Mouse (Mus musculus) urinary bladder, adult 18-20 months (tissue): Measurements from ENCODE around the gene Gng8.

ENCODE experiments used
- DNase-seq, 2 experiments: peaks; one replicate each; pipeline ENCODE4 v3.0.0; 2022; ENCODE audit warnings: low spot score in 2 of 2, mixed read lengths in 2 of 2

Gng8 gene

DNA sequence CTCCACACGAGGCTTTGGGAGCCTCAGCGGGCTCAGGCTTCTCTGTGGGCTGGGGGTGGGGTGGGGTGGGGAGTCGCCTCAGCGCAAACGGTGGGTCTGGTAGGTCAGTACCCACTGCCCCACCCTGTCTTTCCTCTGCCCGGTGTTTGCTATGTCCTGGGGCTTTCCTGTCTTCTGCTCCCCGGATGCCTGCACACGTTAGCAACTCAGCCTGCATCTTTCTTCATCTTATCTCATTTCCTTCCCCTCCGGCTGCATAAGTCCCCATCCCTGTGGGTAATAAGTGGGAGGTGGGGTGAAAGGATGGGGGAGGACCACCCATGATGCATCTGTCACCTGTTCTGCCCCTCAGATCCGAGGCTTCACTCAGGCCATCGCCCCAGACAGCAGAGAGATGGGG lies 16.8 kb downstream of the Gng8 start:
- DNase-seq, result no peak

DNA sequence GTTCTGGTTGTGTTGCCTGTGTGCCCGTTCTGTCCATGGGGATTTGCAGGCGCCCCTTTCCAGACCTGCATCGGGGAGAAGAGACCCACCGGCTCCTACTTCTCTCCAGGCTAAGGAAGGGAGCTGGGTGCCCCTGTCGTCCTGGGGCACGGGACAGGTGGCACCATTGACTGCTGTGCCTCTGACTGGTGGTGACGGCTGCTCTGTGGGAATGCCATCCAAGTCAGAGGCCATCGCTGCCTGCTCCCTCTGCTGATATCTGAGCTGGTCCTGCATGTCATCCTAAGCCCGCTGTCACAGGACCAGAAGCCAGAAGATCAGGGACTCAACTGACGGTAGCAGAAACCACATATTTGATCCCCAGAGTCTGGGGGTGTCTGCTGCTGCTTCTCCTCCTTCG lies 17.3 kb downstream of the Gng8 start:
- DNase-seq, result no peak

DNA sequence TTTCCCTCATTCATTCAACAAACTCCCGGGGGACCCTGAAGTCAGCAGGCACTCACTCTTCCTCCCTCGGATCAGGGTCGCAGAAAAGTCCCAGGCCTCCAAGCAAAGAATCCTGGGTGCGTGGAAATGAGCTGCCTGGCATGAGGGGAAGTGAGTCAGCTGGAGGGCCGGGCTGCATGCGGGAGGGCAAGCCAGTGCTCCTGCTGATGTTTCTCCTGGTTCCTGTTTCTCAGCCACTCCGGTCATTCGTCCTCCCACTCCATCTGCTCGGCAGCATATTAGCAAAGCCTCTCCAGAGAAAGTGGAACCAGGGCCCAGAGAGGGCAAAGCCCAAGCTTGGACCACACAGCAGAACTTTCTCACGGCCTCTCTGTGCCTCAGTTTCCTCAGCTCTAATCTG lies 18.3 kb downstream of the Gng8 start:
- no peak for DNase-seq

DNA sequence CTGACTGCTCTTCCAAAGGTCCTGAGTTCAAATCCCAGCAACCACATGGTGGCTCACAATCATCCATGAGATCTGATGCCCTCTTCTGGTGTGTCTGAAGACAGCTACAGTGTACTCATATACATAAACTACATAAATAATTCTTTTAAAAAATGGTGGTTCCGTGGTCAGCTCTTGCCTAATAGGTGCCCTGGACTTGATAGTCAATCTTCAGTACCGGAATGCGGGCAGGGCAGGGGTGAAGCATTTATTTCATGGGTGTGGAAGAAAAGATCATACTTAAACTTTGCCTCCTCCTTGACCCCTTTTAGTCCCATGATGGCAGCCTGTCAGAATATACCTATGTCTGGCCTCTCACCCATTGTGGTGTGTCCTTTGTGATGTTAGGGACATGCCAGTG lies 20.3 kb downstream of the Gng8 start:
- DNase-seq, result no peak

DNA sequence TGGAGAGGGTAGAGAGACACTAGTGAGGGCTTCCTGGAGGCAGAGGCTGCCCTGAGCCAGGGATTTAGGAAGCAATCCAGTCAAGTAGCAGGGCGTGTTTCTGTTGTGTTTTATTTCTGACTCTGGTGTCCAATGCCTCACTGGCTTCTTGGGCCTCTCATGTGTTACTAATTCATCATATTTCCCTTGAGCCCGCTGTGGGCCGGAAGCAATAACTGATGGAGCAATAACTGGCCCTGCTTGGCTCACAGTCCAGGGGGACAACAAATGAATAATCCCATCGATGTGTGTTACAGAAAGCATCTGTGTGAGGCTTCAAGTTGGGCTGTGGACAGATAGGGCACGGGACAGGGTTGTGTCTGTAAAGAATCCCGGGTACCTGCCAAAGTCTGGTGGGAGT lies 20.8 kb downstream of the Gng8 start:
- no peak for DNase-seq

DNA sequence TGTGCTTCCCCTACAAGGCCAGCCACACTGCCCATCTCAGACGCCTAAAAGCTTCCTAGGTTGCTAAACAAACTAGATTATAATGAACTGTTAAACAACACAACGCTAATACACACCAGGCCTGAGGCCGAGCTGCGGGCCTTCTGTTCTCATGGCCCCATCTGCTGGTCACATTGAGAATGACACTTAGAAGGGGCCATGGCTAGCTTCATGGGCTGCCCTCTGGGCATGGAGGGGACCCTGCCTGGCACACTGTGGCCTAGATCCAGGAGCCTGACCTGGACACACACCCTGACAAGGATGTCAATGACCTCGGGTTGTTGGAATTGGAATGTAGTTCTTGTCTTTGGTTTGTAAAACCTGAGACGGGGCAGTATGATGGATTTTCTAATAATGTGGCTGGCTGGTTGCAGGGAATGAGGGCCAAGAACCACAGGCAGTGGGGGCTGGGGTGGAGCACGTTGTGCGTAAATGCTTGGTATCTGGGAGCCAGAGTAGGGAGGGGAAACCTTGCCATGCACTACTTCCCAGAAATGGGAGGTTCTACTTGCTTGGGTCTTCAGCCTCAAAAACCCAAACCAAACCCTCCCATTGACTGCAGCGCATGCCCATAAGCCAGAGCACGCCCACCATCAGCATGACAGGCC lies 22.3 kb downstream of the Gng8 start:
- DNase-seq, result peak in 1 of 2 experiments; percentile 54

DNA sequence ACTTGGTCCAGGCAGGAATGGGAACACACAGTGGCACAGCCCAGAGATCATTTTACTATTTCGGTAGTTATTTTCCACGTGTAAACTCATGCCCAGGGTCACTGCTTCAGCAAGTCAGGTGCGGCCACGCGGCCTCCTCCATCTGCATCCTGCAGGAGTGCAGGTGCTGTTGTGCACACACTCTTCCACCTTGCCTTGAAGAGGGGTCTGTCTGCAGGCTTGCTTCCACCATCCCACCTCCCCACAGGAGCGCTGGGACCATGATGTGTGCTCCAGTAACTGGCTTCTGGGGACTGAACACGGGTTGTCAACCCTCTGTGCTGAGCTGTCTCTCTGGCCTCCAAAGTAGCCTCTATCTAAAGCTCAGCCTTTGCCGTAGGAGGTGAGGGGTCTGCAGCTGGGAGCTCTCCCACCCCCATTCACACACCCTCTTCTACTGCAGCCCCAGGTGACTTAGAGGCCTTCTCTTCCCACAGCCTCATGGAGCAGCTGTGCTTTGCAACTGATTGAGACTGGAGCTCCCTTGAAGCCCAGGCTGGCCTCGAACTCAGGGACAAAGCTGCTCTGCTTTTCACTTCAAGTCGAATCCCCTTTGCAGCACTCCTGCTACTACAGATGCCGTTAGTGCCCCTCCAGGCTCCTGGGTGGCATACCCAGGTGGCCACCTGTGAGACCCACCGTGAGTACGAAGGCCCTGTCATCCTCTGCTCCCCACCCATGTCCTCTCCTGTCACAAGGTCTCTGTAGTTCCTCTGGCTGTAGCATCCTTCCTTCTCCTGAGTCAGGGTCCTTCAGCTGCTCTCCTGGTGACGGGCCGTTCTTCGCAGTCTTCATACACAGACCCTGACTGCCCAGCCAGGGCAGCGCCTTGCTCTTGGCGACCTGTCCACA lies 23.1 kb downstream of the Gng8 start:
- DNase-seq, result no peak

DNA sequence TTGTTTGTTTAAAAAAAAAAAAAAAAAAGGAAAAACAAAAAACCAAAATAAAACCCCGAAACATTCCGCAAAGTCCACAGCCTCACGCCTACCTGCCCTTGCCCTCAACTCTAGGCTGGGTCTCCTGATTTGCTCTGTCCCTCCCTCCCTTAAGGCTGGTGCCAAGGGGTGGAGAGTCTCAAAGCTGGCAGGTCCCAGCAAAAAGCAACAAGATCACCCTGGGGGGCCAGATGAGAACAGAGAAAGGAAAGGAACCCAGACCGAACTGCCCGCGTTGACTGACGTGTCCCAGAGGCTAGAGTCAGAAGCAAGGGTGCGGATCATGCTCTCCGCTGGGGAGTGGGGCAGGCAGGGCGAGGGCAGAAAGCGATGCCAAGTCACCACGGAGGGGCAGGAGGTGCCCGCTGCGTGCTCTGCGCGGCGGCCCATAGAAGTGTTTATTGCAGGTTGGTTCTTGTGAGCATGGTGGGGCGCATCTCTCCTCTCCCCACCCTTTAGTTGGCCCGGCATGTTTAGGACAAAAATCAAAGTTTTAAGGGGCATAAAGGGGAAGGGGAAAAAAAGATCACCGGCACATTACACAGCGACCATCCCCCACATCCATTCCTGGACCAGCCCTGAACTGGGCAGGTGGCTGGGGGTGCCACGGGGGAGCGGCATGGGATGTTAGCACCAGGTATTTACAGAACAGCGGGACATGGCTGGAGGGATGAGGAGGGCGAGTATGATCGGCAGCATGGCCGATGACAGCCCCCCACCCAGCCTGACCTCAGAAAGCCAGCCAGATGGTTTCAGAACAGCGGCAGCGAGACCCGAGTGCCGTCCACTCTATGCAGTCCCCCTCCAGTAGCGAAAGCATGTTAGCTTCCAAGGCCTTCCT lies 24.1 kb downstream of the Gng8 start:
- no peak for DNase-seq

DNA sequence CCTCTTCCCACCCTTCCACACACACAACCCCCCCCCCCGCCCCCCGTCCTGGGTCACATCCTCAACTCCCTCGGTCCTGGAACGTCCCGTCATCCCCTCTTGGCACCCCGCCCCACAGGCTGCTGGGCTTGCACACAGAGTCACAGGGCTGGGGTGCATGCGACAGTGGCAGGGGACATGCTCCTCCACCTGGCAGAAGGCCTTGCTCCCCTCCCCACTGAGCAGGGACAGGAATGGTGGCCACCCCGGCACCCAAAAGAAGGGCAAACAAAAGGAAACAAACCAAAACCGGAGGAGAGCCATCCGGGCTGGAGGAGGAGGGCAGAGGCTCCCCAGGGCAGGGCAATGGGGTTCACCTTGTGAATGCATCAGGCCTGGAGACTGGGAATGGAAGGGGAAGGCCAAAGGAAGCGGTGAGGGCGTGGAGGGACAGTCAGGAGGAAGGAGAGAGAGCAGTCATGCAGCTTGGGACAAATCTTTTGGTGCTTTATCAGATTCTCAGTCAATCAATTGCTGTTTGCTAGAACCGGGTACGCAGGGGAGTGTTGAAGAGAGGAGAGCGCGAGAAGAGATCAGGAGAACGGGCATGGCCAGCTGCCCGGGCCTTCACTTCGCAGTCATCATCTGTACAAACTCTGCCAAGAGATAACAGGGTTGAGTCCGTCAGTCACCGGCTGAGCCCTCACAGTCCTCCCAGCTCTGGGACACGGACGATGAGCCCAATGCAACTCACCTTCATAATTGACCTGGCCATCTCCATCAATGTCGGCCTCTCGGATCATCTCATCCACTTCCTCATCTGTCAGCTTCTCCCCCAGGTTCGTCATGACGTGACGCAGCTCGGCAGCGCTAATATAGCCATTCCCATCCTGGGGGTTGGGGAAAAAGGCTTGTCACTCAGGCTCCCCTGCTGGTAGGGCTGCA lies 25.0 kb downstream of the Gng8 start:
- DNase-seq, result no peak

DNA sequence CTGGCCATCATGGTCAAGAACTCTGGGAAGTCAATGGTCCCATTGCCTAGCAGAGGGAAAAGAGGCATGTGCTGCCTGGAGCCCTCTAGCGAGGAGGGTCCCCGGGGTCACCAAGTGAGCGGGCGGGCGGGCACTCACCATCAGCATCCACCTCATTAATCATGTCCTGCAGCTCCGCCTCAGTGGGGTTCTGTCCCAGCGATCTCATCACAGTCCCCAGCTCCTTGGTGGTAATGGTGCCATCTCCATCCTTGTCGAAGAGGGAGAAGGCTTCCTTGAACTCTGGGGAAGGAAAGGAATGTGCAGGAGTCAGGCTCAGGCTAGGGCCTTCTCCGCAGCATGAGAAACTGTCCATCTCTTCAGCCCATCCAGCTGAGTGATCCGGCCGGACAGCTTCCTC lies 25.9 kb downstream of the Gng8 start:
- no peak for DNase-seq

DNA sequence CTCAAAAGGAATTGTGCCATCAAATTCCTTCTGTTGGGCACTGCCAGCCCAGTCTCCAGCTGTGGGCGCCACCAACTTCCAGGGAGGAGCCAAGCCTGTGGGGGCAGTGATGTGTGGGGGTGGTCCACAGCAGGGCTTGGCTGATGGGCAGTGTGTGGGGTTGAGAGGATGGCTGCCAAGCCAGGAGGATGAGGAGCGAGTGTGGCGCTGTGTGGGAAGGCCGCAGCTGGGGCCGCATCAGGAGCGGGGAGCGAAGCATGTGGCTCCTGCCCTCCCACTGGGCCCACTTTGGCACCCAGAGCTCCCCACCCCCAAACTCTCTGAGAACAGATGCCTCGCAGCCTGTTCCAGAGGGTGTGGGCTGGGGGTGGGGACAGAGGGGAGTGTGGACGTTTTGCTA lies 26.4 kb downstream of the Gng8 start:
- no peak for DNase-seq

DNA sequence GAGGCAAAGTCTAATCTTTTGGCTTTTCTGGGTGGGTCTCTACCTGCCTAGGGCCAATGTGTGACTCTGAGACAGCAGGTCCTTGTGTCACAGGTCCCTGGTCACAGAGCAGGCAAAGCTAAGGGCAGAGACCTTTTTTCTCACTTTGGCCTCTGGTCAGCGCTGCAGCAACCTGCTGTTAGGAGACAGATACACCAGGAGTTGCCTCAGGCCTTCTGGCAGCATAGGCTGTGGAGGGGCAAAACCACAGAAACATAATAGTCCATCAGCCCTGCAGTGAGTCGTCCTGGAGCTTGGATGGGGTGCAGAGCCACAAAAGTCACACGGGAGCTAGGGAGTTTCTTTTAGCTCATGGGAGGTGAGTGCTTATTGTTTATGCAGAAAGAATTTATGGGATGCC lies 27.1 kb downstream of the Gng8 start:
- no peak for DNase-seq

DNA sequence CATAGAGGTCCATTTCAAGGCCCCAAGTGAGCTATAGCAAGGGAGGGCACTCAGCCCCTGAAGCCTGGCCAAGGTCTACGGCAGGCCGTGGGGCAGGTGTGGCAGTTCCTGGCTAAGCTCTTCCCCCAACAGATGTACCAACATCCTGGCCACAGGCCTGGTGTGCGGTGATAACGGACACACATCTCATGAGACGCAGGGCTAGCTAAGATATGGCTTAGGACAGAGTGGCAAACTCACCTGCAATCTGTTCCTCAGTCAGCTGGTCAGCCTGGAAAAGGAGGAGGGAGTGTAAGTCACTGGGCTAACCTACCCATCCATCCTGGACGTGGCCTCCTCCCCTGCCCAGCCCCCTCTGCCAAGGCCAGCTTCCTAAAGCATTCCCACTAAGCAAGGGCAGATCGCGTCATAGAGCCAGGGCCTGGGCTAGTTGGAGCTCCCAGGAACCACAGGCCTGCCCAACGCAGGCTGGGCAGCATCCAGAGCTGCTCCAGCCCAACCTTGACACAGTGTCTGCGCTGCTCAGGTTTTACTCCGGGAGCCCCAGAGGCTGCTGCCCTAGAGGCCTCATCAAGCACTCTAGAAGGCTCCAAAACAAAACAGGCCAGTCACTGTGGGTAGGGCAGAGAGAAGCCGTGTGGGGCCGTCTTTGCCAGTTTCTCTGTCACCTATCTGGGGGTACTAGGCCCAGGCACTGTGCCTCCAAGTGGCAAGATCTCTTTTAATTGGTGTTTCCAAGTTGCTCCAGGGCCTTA lies 28.0 kb downstream of the Gng8 start:
- no peak for DNase-seq

DNA sequence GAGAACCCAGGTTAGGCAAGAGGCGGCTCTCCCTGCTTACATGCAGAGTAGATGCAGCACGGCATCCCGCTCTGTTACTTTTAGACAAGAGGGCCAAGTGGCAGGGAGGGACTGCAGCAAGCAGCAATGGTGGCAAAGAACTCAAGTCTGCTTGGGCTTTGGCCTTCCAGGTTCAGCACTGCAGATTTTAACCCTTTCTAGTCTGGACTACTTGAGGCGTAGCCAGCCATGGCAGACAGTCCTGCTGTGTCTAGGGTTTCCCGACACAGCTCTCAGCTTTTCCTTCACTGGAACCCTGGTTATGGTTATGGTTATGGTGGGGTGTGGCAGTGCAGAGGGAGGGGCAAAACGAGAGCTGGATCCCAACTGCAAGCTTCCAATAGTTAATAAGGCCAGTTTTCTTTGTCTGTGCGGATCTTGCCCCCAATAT lies 28.6 kb downstream of the Gng8 start:
- no peak for DNase-seq

DNA sequence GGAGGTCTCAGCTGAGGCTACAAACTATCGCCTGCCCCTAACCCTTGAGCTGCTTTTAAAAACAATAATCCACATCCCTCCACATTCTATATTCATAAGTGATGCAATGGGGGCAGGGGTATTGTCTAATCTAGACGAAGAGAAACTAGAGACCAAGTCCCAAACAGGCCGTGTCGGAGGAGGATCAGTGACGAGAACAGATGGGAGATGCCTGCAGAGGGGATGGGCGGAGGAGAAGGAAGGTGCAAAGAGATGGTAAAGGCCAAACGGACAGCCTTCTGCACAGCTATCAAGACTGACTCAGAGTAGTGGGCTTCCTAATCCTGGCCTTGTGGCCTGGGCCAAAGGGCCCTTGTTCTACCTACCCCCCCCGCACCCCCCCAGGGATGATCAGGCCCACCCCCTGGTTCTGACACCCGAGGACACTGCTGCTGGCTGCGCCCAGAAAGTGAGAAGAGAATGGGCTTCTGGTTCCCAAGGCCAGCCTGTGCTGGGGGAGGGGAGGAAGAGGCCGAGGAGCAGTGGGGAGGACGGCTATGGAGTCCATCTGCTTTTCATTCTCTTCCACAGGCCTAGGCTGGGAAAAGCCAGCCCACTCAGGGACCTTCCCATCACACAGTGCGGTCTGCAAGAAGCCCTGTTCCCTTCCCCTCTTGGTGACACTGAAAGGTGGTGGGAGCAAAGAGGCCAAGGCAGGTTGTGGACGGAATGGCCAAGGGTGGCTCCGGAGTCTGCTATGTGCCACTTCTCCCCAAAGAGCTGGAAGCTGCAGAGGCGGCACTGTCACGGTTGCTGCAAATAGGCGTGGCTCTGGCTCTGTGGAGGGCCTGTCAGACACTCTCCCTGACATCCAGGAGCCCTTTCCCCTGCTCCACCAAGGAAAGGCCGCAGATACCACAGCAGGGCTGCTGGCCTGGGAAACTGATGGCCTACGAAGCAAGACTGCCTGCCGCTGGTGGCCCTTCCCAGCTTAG lies 29.5 kb downstream of the Gng8 start:
- no peak for DNase-seq

DNA sequence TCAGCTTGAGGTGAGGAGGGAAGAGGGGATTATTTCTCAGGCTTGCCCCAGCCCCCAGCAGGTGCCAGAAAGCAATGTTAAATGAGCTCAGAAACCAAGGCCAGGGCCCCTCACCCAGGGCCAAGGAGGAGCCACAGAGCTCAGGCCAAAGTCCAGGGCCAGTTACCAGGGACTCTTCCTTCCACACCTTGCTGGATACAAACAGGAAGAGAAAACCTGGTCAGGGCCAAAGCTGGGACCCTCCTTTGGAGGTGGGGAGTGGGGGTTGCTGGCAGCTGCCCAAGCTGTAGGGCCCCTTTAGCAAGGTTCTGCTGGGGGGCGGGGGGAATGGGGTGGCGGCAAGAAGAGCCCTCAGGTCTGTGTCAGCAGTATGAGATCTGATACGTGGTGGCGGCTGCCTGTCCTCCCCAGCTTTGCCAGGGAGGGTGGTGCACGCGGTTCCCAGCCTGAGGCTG lies 30.3 kb downstream of the Gng8 start:
- no peak for DNase-seq

DNA sequence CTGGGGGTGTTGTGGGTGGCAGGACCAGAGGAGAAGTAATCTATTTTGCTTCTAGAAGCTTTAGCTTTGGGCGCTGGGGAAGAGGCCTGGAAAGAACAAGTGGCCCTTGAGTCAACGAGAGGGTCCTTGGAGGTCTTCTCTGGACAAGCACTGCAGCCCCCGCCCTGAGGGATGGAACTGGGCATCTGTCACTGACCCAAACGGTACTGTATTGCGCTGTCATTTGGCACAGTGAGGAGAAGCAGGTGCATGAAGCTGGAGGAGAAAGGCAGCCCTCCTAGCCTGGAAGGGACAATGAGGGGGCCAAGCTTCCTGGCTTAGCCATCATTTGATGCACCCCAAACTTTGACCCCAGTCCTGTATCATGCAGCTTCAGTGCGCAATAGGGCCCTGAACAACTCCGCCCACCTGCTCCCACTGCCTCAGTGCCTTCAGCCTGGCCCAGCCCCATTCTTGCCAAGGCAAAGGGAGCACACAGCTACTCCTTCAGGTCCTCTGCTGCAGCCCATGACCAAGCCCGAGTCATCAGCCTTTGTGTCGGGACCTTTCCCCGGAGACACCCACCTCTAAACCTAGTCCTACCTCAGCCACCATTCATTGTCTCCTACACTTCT lies 30.9 kb downstream of the Gng8 start:
- DNase-seq, result no peak

DNA sequence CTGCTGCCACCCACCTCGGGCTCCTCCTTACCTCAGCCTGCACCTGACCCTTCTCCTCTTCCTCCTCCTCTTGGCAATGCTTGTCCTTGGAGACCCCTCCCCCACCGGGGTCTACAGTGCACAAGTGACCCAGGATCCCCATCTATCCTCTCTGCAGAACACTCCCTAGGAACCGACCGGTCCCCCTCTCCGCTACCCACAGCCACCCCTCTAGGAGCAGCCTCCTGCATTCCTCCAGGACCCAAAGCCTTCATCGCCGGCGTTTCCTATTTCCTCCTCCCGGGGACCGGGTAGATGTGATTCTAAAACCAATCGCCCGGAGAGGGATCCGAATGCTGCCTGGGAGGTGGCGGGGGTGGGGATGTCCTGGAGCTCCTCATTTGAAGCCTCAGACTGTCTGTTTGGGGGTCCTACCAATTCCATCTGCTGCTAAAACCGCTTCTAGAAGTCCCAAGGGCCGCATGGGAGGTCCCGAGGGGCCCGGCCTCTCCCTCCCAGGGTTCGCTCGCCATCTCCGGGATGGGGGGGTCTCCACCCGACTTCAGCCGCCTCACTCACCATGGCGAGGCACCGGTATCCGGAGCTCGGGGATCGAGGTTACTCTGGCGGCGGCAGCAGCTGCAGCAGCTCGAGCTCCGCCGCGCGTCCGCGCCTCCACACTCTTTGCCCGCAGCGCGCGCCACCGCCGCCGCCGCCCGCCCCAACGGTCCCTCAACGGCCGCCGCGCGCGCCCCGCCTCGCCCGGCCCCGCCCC lies 31.9 kb downstream of the Gng8 start:
- no peak for DNase-seq
